Mouse (Mus musculus) ES-Bruce4 (cell line): ENCODE measurements at regions not wholly inside any gene's neighbourhood (a gene's known extent, or its start where the extent isn't known, plus 50 kb on each side); places are given as distances from the start of the nearest gene placed in this dataset.

Experiments used
- CTCF ChIP-seq: IDR thresholded peaks from one replicate; pipeline ENCODE4 v1.8.1; 2011; ENCODE audit warnings: low read depth, low read length
- EP300 ChIP-seq: IDR thresholded peaks from 2 replicates; pipeline ENCODE4 v1.6.1; 2011; ENCODE audit warnings: low read depth, low read length; ENCODE audit not compliant: insufficient read depth

DNA sequence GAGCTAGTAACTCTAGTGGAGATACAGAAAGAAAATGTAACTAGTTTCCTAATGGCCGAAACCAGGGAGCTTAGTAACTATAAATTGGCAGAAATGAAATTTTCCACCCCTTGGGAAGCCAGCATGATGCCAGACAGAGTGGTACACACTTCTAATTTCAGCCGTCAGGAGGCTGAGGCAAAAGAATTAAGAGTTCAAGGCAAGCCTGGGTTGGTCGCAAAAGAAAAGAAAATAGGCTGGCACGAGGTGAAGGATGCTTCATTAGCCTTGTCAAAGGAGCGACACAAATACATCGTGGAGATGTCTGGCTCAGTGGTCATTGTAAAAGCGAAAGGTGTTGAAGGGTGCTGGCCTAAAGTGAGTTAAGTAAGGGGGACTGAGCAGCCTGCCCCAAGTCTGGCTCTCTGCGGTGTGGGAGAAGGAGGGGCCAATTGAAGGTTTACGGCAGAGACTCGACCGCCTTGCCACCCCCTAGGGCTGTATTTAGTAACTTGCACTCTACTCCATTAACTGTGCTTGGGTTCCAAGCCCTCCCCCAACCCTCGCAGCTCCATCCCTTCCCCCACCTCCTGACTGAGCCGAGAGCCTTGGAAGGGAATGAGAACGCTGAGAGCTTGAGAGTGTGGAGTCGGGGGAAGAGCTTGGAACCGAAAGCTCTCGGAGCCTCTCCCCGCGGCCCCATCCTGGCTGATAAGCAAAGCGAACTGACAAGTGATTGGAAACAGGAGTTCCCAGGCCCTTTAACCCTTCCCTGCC, 92.4 kb upstream of the Pkdcc start:
- peak; percentile 58; the same call in 1 of the 2 replicates for TF ChIP-seq EP300
- no peak for TF ChIP-seq CTCF
